Mouse (Mus musculus) mouse embryonic stem cell (cell line): ENCODE data around the gene Tmem63c.

Experiments
- in situ Hi-C, 2 experiments: fragments of 300-500 bp; cut with MboI; formaldehyde crosslinking; loops; 1 replicate in 1 of 2; 3 replicates in 1 of 2; pipeline ENCODE4 v1.14.3; 2019 to 2020; ENCODE audit warnings: low sequenced_read_pairs in 2 of 2, low pct_unique_long_range_greater_than_20kb in 1 of 2, mixed read lengths in 1 of 2; ENCODE audit not compliant: unreplicated experiment in 1 of 2

Gene Tmem63c

DNA sequence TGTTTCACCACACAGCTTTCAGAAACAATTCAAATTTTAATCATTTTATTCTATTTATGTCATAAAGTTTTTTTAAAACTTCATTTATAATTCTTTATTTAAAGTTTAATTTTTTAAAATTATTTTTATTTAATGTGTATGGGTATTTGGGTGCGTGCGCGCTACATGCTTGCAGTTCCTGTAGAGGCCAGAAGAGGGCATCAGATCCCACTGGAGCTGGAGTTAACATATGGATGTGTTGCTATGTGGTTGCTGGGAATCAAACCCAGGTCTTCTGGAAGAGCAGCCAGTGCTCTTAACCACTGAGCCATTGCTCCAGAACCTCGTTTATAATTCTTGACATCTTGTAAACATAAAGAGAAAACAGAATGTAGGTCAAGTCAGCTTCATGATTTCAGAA lies 22.4 kb upstream of the Tmem63c start:
- in situ Hi-C loops, result no loop called here

DNA sequence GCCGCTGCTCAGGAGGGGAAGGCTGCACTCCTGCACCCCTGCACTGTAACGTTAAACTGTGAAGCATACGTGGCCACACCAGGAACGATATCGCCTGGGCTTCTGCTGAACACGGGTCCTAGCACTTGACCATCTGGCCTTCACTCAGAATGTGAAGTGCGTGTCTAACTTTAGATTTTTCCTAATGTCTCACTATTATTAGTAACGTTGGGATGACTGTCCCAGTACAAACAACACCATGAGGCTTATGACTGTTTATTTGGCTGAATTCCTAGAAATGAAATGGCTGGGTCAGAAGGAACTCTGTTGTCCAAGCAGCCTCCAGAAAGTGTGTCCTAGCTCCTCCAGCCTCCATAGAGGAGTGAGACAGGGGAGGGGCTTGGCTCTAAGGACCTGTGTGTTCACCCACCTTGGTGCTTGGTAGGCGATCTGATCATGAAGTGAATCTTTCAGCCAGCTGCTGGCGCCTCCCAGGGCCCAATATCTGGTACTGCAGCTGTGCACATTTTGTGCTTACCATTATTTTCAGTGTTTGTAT lies 21.8 kb upstream of the Tmem63c start:
- in situ Hi-C loops, result no loop called here

DNA sequence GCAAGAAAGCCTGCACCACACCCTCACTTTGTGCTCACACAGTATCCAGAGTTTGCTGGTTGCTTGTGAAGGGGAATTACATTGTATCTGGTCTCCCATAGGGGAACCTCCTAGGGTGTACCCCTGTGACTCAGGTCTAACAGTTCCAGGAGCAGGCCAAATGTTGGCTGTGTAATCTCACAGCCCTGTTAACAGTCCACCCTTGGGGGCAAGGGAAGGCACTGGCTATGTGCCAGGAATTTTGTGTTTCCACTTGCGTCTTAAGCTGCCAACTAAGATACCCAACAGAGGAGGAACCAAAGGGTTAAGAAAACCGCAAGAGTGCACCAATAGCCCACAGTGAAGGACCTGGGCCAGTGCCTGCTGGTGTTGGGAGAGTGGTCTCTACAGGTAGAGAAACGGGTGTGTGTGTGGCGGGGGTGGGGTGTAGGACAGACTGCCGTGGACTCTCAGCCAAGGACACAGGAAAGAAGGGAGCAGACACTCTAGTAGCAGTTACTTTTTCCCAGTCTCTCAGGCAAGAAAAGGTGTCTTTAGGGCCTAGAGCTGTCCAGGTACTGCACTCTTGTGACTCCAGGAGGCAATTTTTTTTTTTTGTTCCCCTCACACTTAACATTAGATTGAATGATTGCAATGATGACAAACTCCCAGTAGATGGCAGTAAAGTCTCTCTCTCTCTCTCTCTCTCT lies 20.8 kb upstream of the Tmem63c start:
- in situ Hi-C loops, result no loop called here

DNA sequence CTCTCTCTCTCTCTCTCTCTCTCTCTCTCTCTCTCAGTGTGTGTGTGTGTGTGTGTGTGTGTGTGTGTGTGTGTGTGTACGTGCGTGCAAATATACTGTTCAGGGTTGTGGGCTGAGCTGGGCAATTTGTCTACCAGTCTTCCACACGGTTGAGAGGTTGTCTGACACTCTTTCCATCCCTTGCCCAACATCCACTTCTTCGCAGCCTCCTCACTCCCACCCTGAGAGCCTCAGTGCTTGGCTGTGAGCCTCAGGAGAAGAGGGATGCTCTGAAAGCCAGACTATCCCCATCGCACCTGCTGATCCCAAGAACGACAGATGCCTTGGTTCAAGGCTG lies 20.3 kb upstream of the Tmem63c start:
- in situ Hi-C loops, result no loop called here

DNA sequence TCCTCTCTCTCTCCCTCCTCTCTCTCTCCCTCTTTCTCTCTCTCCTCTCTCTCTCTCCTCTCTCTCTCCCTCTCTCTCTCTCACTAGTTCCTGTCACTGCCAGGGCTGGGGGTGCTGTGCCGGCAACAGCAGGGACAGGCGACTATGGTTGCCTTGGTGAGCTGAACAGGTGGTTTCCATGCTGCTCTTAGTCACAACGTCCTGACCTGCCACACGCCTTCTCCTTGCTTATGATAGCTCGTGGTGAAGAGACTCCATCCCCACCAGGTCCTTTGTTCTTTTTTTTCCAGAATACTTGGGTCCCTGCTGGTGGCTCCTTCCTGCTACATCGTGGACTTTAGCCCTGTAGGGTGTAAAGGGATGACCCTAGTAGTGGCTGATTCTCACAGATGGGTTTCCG lies 18.9 kb upstream of the Tmem63c start:
- in situ Hi-C loops, result no loop called here

DNA sequence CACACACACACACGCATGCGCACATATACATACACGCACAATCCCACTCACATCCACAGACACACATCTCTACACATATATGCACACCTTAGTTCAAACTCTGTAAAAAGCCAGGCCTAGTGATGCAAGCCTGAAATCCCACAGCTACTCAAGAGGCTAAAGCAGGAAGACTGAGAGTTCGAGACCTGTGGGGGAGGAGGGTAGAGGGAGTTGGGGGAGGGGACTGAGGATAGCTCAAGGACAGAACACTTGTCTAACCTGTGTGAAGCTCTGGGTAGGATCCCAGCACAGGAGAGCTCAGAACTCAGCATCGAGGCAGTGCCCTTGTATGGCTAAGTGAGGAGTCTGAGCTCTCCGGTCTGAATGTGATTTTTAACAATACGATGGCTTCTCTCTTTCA lies 18.3 kb upstream of the Tmem63c start:
- in situ Hi-C loops, result no loop called here

DNA sequence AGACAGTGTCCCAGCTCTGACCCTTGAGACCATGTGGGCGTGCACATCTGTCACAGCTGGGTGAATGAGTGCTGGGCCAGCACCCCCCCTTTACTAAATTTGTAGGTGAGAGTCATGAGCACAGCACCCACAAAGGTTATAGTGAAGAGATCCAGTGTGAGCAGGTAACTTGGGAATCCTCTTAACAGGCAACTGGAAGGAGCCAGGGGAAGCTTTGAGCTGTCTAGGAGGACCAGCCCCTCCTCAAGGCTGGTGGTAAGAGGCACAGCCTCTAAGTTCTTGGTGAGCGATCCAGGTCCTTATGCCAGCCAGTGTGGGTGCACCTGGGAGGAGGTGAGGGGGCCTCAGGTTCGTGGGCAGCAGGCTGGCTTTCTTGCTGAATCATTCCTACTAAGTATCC lies 17.5 kb upstream of the Tmem63c start:
- in situ Hi-C loops, result no loop called here

DNA sequence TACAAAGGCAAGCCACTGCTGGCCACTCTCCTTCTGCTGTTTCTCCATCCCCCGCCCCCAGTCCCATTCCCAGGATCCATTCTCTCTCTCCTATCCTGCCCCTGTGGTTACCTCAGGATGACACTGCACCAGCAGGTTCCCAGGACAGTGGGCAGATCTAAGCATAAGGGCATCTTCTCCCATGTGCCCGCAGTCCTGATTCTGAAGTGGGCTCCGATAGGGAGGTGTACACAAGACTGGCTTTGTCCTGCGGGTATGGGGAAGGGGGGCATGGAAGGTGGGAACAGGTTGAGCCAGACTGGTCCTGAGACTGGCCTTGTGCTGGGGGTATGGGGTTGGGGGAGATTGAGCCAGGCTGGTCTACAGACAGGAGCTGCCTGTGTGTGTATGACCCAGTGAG lies 16.5 kb upstream of the Tmem63c start:
- in situ Hi-C loops, result no loop called here

DNA sequence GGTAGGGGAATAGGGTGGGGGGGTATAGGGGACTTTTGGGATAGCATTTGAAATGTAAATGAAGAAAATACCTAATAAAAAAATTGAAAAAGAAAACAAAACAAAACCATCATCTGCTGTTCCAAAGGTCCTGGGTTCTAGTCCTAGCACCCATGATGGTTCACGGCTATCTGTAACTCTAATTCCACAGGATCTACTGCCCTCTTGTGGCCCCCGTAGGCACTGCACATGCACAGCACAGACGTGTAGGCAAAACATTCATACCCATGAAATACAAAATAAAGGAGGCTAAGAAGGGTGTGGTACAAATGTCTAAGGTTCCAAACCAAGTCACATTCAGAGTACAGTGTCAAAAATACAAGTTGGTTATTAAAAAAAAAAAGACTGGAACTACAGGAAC lies 4.1 kb upstream of the Tmem63c start:
- in situ Hi-C loops, result no loop called here

DNA sequence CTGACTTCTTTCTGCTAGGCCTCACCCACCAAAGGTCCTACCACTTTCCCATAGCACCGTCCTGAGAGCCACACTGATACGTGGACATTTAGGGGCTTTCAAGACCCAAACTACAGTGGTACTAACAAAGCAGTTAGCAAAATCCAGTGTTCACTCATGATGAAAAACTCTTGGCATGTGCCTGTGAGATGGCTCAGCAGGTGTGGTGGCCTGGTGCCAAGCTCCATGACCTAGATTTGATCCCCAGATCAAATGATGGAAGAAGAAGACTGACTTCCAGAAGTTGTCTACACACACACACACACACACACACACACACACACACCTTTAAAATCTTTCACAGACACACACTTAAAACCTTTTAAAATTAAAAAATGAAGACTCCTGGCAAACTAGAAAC lies 2.4 kb upstream of the Tmem63c start:
- in situ Hi-C loops, result no loop called here

DNA sequence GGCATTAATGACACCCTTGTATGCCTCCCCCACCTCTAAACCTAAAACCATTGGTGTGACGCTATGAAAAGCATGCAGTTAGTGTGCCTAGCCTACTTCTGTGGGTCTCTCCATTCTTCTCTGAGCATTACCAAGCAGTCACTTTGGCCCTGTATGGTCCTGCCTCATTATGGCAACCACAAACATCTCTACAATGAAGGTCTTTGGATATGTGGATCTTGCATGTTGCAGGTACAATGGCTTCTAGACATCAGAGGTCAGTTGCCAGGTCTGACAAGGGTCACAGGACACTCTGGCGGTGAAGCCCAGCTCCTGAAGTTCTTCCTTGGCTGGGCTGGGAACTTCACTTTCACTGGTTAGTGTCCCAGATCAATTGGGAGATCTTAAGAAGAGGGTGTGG lies 866 bp downstream of the Tmem63c start:
- in situ Hi-C loops, result no loop called here

DNA sequence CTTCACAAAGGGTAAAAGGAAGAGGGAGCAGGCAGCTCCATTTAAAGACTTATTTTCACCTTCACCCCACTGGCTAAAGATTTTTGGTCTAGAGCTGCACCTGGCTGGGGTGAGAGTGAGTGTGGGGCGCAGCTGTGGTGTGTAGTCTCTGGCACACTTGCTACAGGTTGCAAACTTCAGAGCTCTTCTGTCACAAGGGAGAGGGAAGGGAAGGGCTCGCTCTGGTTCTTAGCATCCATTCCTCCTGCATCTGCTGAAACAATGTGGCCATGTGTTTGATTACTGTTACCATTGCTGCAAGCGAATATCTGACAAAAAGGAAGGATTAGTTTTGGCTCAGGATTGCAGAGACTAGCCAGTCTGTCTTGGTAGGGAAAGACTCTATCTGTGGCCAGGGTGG lies 2.3 kb downstream of the Tmem63c start:
- in situ Hi-C loops, result no loop called here

DNA sequence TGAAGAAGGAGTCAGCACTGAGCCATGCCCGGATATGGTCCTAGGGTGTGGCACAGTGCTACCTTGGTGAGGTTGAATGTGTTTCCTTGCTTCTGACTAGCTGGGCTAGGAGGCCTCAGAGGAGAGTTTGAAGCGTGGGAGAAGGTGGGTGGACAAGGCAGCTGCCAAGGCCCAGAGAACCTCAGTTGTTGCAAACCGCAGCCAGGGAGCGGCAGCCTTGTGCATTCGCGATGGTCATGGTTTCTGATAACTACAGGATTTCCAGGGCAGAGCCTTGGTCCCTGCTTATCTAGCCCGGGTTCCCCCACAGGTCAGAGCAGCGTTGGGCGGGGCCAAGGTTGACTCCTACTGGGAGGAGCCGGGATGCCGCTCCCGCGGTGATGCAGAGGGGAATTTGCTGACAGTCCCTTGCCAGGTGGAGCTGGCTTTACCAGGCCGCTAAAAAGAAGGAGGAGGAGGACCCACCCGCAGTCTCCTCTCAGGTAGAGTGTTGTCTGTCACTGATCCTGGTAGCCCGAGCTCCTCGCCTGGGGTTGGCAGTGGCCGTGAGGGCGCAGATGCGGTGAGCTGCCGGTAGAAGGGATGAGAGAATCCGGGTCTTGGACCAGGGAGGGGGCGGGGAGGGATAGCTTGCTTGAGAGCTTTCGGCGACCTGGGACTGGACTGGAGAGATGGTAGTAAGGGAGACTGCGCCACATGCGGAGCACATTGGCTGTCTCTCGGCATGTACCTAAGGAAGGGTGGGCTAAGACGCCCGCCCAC lies 5.2 kb downstream of the Tmem63c start:
- in situ Hi-C loops, result no loop called here

DNA sequence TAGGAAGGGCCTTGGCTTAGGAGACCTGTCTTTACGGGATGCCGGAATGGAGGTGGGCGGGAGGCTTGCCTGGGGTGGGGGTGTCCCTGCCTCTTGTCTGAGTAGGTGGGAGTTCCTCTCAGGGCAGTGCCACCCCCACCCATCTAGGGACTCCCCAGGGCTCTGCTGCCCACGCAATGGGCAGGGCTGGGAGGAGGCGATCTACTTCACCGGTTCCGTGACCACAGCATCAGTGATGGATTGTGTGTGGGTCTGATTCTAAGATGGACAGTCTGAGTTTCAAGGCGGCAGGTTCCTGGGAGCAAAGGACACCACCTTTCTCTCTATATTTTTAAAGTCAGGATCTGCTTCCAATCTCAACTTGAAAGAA lies 5.7 kb downstream of the Tmem63c start:
- in situ Hi-C loops, result no loop called here

DNA sequence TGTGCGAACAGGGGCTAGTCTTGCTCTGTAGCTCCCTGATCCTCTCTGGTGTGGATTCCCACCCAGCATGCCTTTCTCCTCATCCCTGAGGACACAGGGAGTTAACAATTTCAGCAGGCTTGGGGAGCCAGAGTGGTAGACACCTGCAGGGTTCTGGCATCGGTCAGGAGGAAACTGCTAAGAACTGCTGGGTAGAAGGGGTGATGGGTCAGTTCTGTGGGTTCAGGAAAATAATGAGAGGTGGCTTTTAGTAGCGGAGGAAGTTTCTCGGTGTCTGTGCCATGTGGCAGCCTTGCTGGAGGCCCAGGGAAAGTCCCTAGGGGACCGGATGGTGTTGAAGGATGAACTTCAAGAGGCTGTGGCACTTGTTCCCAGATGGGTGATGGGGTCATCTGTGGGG lies 6.3 kb downstream of the Tmem63c start:
- in situ Hi-C loops, result no loop called here

DNA sequence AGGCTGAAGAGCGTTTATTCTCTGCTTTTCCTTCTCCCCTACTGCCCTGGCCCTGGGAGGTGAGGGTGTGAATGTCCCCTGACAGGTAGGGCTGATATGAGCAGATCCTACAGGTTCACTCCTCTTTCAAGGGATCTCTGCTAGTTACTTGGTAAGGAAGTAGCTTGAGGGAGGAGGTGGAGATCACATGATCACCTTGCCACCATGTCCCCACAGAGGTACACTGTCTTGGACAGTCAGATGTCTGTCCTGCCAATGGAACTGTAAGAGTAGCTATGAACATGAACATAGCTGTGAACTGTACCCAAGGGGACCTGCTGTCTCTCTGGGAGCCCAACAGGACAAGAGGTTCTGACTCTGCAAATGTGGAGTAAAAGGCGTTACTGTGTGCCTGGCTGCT lies 6.9 kb downstream of the Tmem63c start:
- in situ Hi-C loops, result no loop called here

DNA sequence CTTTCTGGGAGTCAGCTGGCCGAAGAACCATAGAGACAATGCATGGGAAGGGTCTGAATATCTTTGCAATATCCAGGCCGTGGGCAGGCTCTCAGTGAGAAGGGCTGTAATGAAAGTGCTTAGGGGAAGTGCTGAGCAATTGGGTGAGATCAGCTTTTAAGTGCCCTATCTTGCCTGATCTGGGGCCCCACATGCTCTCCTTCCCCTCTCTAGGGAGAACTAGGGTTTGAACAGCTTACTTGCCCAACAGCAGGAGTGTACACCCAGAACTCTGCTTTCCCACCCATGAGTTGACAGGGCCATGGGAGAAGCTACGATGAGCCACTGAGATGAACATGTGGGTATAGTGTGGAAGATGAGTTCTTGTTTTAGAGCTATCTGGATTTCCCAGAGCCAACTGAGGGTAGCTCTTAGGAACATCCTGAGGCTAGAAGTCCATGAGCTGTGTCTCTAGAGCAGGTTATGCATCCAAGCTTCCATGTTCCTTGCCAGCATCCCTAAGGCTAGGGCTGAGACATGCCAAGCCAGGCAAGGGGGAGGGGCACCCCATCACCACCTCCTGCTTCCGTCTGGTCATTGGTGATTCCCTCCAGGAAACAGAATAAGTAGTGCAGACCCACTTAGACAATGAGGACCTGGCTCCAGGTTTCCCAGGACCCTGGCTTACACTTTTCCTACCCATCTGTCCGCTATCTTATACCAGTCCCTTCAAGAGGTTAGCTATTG lies 8.3 kb downstream of the Tmem63c start:
- in situ Hi-C loops, result no loop called here

DNA sequence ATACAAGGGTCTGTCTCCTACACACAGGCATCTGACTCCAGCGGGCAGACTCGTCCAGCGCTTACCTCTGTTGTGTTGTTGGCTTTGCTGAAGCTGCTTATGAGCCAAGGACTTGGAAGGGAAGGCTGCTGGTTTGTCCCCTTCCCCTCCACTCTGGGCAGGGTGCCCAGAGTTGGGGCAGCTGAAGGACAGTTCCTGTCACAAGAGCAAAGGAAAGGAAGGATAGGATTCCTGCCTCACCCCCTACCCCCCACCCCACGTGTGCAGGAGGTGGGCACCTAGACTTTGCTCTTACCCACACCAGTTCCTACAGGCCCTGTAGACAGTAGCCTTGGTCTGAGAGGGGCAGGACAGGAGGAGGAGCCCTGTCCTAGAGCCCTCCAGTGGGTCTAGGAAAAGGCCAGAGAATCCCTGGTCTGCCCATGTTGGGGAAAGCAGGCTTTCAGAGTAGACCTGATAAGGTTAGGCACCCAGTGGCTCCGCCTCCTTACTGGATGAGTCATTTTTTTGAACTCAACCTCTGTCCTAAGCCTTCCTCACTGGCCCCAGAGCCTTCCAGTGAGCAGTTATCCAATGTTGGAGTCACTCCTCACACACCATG lies 10.1 kb downstream of the Tmem63c start:
- in situ Hi-C loops, result no loop called here

DNA sequence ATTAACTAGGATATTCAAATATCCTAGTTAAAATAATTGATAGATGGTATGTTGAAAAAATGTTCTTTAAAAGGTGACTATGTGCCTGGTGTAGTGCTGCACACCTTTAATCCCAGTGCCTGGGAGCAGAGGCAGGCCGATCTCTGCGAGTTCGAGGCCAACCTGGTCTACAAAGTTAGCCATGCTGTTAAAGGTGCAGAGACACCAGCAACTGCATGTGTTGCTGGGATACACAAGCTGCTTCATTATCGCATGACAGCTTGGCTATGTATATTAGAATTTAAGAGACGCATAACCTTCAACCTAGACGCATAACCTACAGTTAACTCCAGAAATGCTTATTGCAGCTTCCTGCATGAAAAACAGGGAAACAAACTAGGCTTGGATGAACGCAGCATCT lies 15.5 kb downstream of the Tmem63c start:
- in situ Hi-C loops, result no loop called here
